Mouse (Mus musculus) lung, embryonic 16.5 days (tissue): ENCODE data around the gene Susd6. TPM values are rescaled to one million over a fixed set of nuclear protein-coding genes. Genes with fewer than 3 reads are reported as not detected.
A peak's percentile ranks its signal among the peaks of the same experiment; 100 is the strongest.

Experiments
- ATAC-seq: fragments of 200-750 bp; cut with Nextera tagmentation; 2 replicates; pipeline ENCODE4 v1.8.0; 2017; ENCODE audit warnings: low read depth, mild to moderate bottlenecking, moderate library complexity
- H3K27ac ChIP-seq: fragments of 300-500 bp; sonication (generic); 2 replicates; pipeline ENCODE4 v1.5.1; 2014; ENCODE audit warnings: mild to moderate bottlenecking, control low read depth, low read length
- H3K27me3 ChIP-seq: fragments of 300-500 bp; sonication (generic); 2 replicates; pipeline ENCODE4 v1.6.1; 2014; ENCODE audit warnings: low read depth, low read length, mixed read lengths; ENCODE audit not compliant: control insufficient read depth, insufficient read depth
- H3K36me3 ChIP-seq: fragments of 300-500 bp; sonication (generic); 2 replicates; pipeline ENCODE4 v1.6.1; 2014; ENCODE audit warnings: low read length; ENCODE audit not compliant: control insufficient read depth, insufficient read depth
- H3K4me1 ChIP-seq: fragments of 300-500 bp; sonication (generic); replicated peaks from 2 replicates; pipeline ENCODE4 v1.6.1; 2014; ENCODE audit warnings: low read length, mixed read lengths; ENCODE audit not compliant: control insufficient read depth, insufficient read depth
- H3K4me2 ChIP-seq: fragments of 300-500 bp; sonication (generic); 2 replicates; pipeline ENCODE4 v1.6.1; 2014; ENCODE audit warnings: low read depth, low read length, control low read depth
- H3K4me3 ChIP-seq: fragments of 300-500 bp; sonication (generic); 2 replicates; pipeline ENCODE4 v1.5.1; 2014; ENCODE audit warnings: mild to moderate bottlenecking, low read length, control low read depth
- H3K9ac ChIP-seq: fragments of 300-500 bp; sonication (generic); 2 replicates; pipeline ENCODE4 v1.6.1; 2014; ENCODE audit warnings: low read length, control low read depth
- H3K9me3 ChIP-seq: fragments of 300-500 bp; sonication (generic); 2 replicates; pipeline ENCODE4 v1.6.1; 2016; ENCODE audit warnings: low read length; ENCODE audit not compliant: control insufficient read depth
- WGBS: fragments of 180-500 bp; shearing (Covaris S2); extraction: QIAGEN DNeasy Blood & Tissue Kit; methylation state at CpG from one replicate; pipeline ENCODE4 v1.1.7; 2014; 5-methylcytosine and 5-hydroxymethylcytosine counted together
- polyA plus RNA-seq: library from polyadenylated mRNA; unstranded; fragments of >200 nt; fragmentation: Nextera tagmentation; extraction: Ambion mirVana; gene quantifications from 2 replicates; pipeline ENCODE4 v1.2.1, GENCODE M21; 2015

Susd6 gene
- polyA plus RNA-seq, 1 experiment from 2014 or later = 21.9 TPM

GRCm38 (mm10) chr12:80828020-80828419, 37.7 kb downstream of the Susd6 start:
- Histone ChIP-seq H3K27me3 (no peaks in the 10 kb centered on the region), H3K9me3 (no peaks in the 10 kb centered on the region), H3K27ac (peak overlapping the region; percentile 85), H3K9ac (no peak overlapping the region), H3K4me3 (no peak overlapping the region), H3K4me2 (no peak overlapping the region), H3K36me3 (0 out of 2 replicates have a peak, but pooled peaks cover 2% of the 10 kb centered on the region), H3K4me1 (peaks cover 38% of the 10 kb centered on the region)
- ATAC-seq = no peak
- 57% methylated on average over 5 of the region's 5 CpGs for WGBS

- H3K36me3 ChIP-seq = 0 out of 2 replicates have a peak, but pooled peaks cover 2% of the 10 kb centered on the region
- no peak overlapping the region for H3K4me2 ChIP-seq
- no peak overlapping the region for H3K4me3 ChIP-seq
- WGBS = 70% methylated on average over 2 of the region's 2 CpGs
- no peaks in the 10 kb centered on the region for H3K27me3 ChIP-seq
- H3K9me3 ChIP-seq = no peaks in the 10 kb centered on the region
- H3K27ac ChIP-seq = no peak overlapping the region
- no peak overlapping the region for H3K9ac ChIP-seq
- ATAC-seq = no peak
- H3K4me1 ChIP-seq = peaks cover 42% of the 10 kb centered on the region
Observed at GRCm38 (mm10) chr12:80828951-80829350, 38.6 kb downstream of the Susd6 start.

GRCm38 (mm10) chr12:80830211-80830610, 39.9 kb downstream of the Susd6 start:
- H3K9ac ChIP-seq = no peak overlapping the region
- no peak overlapping the region for H3K4me3 ChIP-seq
- 62% methylated on average over 2 of the region's 2 CpGs for WGBS
- ATAC-seq = no peak
- peak overlapping the region; percentile 55 for H3K27ac ChIP-seq
- no peaks in the 10 kb centered on the region for H3K27me3 ChIP-seq
- no peak overlapping the region for H3K4me2 ChIP-seq
- H3K9me3 ChIP-seq = no peaks in the 10 kb centered on the region
- H3K4me1 ChIP-seq = peaks cover 42% of the 10 kb centered on the region
- H3K36me3 ChIP-seq = 0 out of 2 replicates have a peak, but pooled peaks cover 2% of the 10 kb centered on the region

- 39% methylated on average over 2 of the region's 2 CpGs for WGBS
- peaks cover 41% of the 10 kb centered on the region for H3K4me1 ChIP-seq
Observed at GRCm38 (mm10) chr12:80830820-80831219, 40.5 kb downstream of the Susd6 start.

GRCm38 (mm10) chr12:80832313-80832712, 42.0 kb downstream of the Susd6 start:
- Histone ChIP-seq H3K4me3 (no peak overlapping the region), H3K9ac (no peak overlapping the region), H3K36me3 (0 out of 2 replicates have a peak, but pooled peaks cover 2% of the 10 kb centered on the region), H3K9me3 (no peaks in the 10 kb centered on the region), H3K27me3 (no peaks in the 10 kb centered on the region), H3K4me2 (no peak overlapping the region), H3K4me1 (peaks cover 30% of the 10 kb centered on the region), H3K27ac (no peak overlapping the region)
- WGBS = 37% methylated on average over 1 of the region's 1 CpGs
- no peak for ATAC-seq

More at GRCm38 (mm10) chr12:80830820-80831219, 40.5 kb downstream of the Susd6 start:
- no peaks in the 10 kb centered on the region for H3K9me3 ChIP-seq
- H3K4me2 ChIP-seq = no peak overlapping the region
- no peaks in the 10 kb centered on the region for H3K27me3 ChIP-seq
- no peak overlapping the region for H3K9ac ChIP-seq
- H3K27ac ChIP-seq = peak overlapping the region; percentile 27
- H3K36me3 ChIP-seq = 0 out of 2 replicates have a peak, but pooled peaks cover 2% of the 10 kb centered on the region
- no peak overlapping the region for H3K4me3 ChIP-seq
- ATAC-seq = no peak

- Histone ChIP-seq H3K36me3 (0 out of 2 replicates have a peak, but pooled peaks cover 2% of the 10 kb centered on the region), H3K27me3 (no peaks in the 10 kb centered on the region), H3K9me3 (no peaks in the 10 kb centered on the region), H3K4me3 (no peak overlapping the region), H3K4me1 (peaks cover 29% of the 10 kb centered on the region), H3K9ac (no peak overlapping the region), H3K27ac (peak overlapping the region; percentile 58), H3K4me2 (no peak overlapping the region)
- 46% methylated on average over 2 of the region's 2 CpGs for WGBS
- ATAC-seq = peak; percentile 51
Observed at GRCm38 (mm10) chr12:80833541-80833940, 43.2 kb downstream of the Susd6 start.

GRCm38 (mm10) chr12:80834156-80834900, 44.0 kb downstream of the Susd6 start:
- H3K4me1 ChIP-seq = peaks cover 33% of the 10 kb centered on the region
- no peak overlapping the region for H3K27ac ChIP-seq
- no peak overlapping the region for H3K4me2 ChIP-seq
- H3K9me3 ChIP-seq = no peaks in the 10 kb centered on the region
- H3K9ac ChIP-seq = no peak overlapping the region
- 0 out of 2 replicates have a peak, but pooled peaks cover 2% of the 10 kb centered on the region for H3K36me3 ChIP-seq
- 0 out of 2 replicates have a peak, but pooled peaks have one; percentile 48 for ATAC-seq
- no peaks in the 10 kb centered on the region for H3K27me3 ChIP-seq
- no peak overlapping the region for H3K4me3 ChIP-seq
- 68% methylated on average over 3 of the region's 3 CpGs for WGBS

- H3K27ac ChIP-seq = no peak overlapping the region
- H3K27me3 ChIP-seq = no peaks in the 10 kb centered on the region
- no peak overlapping the region for H3K4me2 ChIP-seq
- H3K9me3 ChIP-seq = no peaks in the 10 kb centered on the region
- no peak for ATAC-seq
- peaks cover 33% of the 10 kb centered on the region for H3K4me1 ChIP-seq
- 81% methylated on average over 6 of the region's 8 CpGs for WGBS
- H3K4me3 ChIP-seq = no peak overlapping the region
- H3K36me3 ChIP-seq = no peaks in the 10 kb centered on the region
- H3K9ac ChIP-seq = no peak overlapping the region
Observed at GRCm38 (mm10) chr12:80834901-80835570, 44.7 kb downstream of the Susd6 start.

- H3K9me3 ChIP-seq = no peaks in the 10 kb centered on the region
- H3K4me3 ChIP-seq = no peak overlapping the region
- H3K27me3 ChIP-seq = no peaks in the 10 kb centered on the region
- 44% methylated on average over 3 of the region's 3 CpGs for WGBS
- no peak for ATAC-seq
- H3K9ac ChIP-seq = no peak overlapping the region
- H3K4me2 ChIP-seq = no peak overlapping the region
- no peaks in the 10 kb centered on the region for H3K36me3 ChIP-seq
- H3K27ac ChIP-seq = no peak overlapping the region
- peaks cover 27% of the 10 kb centered on the region for H3K4me1 ChIP-seq
Observed at GRCm38 (mm10) chr12:80837614-80838013, 47.3 kb downstream of the Susd6 start.
